Mouse (Mus musculus) limb, embryonic 13.5 days (tissue): Measurements from ENCODE around the gene Fras1. TPM values are rescaled to one million over a fixed set of nuclear protein-coding genes. Genes with fewer than 3 reads are reported as not detected.

Experiments used
- ATAC-seq: fragments of 200-750 bp; cut with Nextera tagmentation; 2 replicates; pipeline ENCODE4 v1.8.0; 2017; ENCODE audit warnings: low read depth, moderate number of reproducible peaks, moderate TSS enrichment; ENCODE audit not compliant: low FRiP score
- H3K27ac ChIP-seq: fragments of 300-500 bp; sonication (generic); 2 replicates; pipeline ENCODE4 v1.5.1; 2015; ENCODE audit warnings: inconsistent platforms, mild to moderate bottlenecking, moderate library complexity
- H3K27me3 ChIP-seq: fragments of 300-500 bp; sonication (generic); 2 replicates; pipeline ENCODE4 v1.6.1; 2015; ENCODE audit warnings: mild to moderate bottlenecking, inconsistent platforms
- H3K36me3 ChIP-seq: fragments of 300-500 bp; sonication (generic); 2 replicates; pipeline ENCODE4 v1.6.1; 2015; ENCODE audit warnings: inconsistent platforms, mild to moderate bottlenecking, moderate library complexity
- H3K4me1 ChIP-seq: fragments of 300-500 bp; sonication (generic); 2 replicates; pipeline ENCODE4 v1.6.1; 2015; ENCODE audit warnings: inconsistent platforms
- H3K4me2 ChIP-seq: fragments of 300-500 bp; sonication (generic); replicated peaks from 2 replicates; pipeline ENCODE4 v1.6.1; 2015; ENCODE audit warnings: inconsistent platforms, mild to moderate bottlenecking, moderate library complexity
- H3K4me3 ChIP-seq: fragments of 300-500 bp; sonication (generic); 2 replicates; pipeline ENCODE4 v1.5.1; 2015; ENCODE audit warnings: moderate library complexity, mild to moderate bottlenecking, inconsistent platforms
- H3K9ac ChIP-seq: fragments of 300-500 bp; sonication (generic); 2 replicates; pipeline ENCODE4 v1.6.1; 2015; ENCODE audit warnings: mild to moderate bottlenecking, inconsistent platforms
- H3K9me3 ChIP-seq: fragments of 300-500 bp; sonication (generic); 2 replicates; pipeline ENCODE4 v1.6.1; 2016; ENCODE audit warnings: inconsistent platforms
- WGBS: fragments of 180-500 bp; shearing (Covaris S2); methylation state at CpG from one replicate; pipeline ENCODE4 v1.1.7; 2015; 5-methylcytosine and 5-hydroxymethylcytosine counted together
- polyA plus RNA-seq: library from polyadenylated mRNA; unstranded; fragments of >200 nt; fragmentation: Nextera tagmentation; extraction: Ambion mirVana; gene quantifications from 2 replicates; pipeline ENCODE4 v1.2.1, GENCODE M21; 2015

Fras1 gene
- polyA plus RNA-seq, 1 experiment from 2014 or later, result 21.8 TPM

DNA sequence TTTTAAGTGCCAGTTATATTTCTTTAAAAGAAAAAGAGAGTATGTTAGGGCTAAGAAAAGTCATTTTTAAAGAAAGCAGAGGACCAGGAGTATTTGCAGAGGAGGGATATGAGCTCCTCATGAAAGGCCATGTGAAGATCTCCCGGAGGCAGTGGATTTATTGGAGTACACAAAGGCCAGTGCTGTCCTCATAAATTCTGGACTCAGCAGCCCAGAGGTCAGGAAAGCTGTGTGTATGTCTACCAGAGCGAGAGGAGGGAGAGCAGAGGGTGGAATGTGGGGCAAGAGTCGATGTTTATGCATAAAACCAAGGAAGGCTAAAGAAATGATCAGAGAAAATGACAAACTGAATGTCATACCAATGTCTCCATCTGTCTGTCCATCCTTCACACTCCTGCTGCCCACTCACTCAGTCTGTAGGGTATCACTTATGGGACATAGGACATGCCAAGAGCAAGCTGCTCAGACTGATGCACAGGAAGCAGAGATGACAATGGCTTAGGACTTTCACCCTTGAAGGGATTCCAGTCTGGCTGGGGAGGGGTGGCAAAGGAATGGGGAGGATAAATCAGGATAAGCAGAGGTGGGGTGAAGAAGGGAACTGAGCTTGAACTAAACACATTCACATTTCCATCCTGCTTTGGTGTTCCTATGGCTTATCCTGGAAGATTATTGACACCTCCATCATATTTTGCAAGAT lies 235.0 kb downstream of the Fras1 start:
- Histone ChIP-seq H3K27ac (no peak overlapping the region), H3K27me3 (no peaks in the 10 kb centered on the region), H3K4me2 (no peak overlapping the region), H3K9me3 (no peaks in the 10 kb centered on the region), H3K9ac (no peak overlapping the region), H3K36me3 (no peaks in the 10 kb centered on the region), H3K4me1 (peaks cover 11% of the 10 kb centered on the region), H3K4me3 (no peak overlapping the region)
- 46% methylated on average over 3 of the region's 3 CpGs for WGBS
- ATAC-seq, result no peak

GRCm38 (mm10) chr5:96612077-96612476 lies 238.3 kb downstream of the Fras1 start:
- Histone ChIP-seq H3K4me2 (no peak overlapping the region), H3K27me3 (no peaks in the 10 kb centered on the region), H3K27ac (no peak overlapping the region), H3K4me1 (peaks cover 11% of the 10 kb centered on the region), H3K9ac (no peak overlapping the region), H3K36me3 (no peaks in the 10 kb centered on the region), H3K4me3 (no peak overlapping the region), H3K9me3 (no peaks in the 10 kb centered on the region)
- WGBS, result 54% methylated on average over 10 of the region's 10 CpGs
- ATAC-seq, result no peak

GRCm38 (mm10) chr5:96616954-96617646 lies 243.3 kb downstream of the Fras1 start:
- WGBS, result 34% methylated on average over 6 of the region's 6 CpGs
- Histone ChIP-seq H3K9ac (no peak overlapping the region), H3K4me2 (no peak overlapping the region), H3K27me3 (no peaks in the 10 kb centered on the region), H3K36me3 (no peaks in the 10 kb centered on the region; the same call in 1 of the 2 replicates), H3K9me3 (no peaks in the 10 kb centered on the region), H3K4me3 (no peak overlapping the region), H3K27ac (peak overlapping the region; percentile 22; the same call in 1 of the 2 replicates), H3K4me1 (no peaks in the 10 kb centered on the region; the same call in 1 of the 2 replicates)
- ATAC-seq, result no peak

- H3K9me3 ChIP-seq, result no peaks in the 10 kb centered on the region
- no peak for ATAC-seq
These were observed 244.3 kb downstream of the Fras1 start for GRCm38 (mm10) chr5:96618008-96618407.

DNA sequence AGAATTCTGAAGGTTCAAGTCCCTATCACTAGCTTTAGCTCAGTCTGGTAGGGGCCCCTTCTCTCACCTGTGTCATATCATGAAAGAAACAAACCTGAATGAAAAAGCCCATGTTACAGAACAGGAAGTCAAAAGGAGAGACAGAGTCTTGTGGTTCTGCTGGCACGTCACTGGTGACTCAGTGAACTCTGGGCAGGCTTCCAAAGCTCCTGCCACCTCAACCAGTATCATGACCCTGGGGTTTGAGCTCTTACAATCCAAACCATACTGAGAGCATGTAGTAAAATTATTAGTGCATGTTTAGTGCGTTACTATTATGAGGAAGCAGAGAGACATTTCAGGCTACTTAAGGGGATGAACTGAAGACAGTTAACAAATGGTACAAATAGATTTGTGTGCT lies 246.5 kb downstream of the Fras1 start:
- WGBS, result 80% methylated on average over 2 of the region's 2 CpGs
- no peak overlapping the region for H3K9ac ChIP-seq
- H3K9me3 ChIP-seq, result no peaks in the 10 kb centered on the region
- H3K4me2 ChIP-seq, result no peak overlapping the region
- no peaks in the 10 kb centered on the region for H3K27me3 ChIP-seq
- no peak for ATAC-seq
- no peak overlapping the region for H3K27ac ChIP-seq
- no peaks in the 10 kb centered on the region; the same call in 1 of the 2 replicates for H3K36me3 ChIP-seq
- no peak overlapping the region for H3K4me3 ChIP-seq
- H3K4me1 ChIP-seq, result no peaks in the 10 kb centered on the region; the same call in 1 of the 2 replicates

More at GRCm38 (mm10) chr5:96618008-96618407, 244.3 kb downstream of the Fras1 start:
- no peak overlapping the region for H3K9ac ChIP-seq
- H3K4me3 ChIP-seq, result no peak overlapping the region
- no peaks in the 10 kb centered on the region; the same call in 1 of the 2 replicates for H3K36me3 ChIP-seq
- 54% methylated on average over 2 of the region's 2 CpGs for WGBS
- H3K4me1 ChIP-seq, result no peaks in the 10 kb centered on the region; the same call in 1 of the 2 replicates
- no peaks in the 10 kb centered on the region for H3K27me3 ChIP-seq
- H3K27ac ChIP-seq, result no peak overlapping the region
- H3K4me2 ChIP-seq, result no peak overlapping the region

DNA sequence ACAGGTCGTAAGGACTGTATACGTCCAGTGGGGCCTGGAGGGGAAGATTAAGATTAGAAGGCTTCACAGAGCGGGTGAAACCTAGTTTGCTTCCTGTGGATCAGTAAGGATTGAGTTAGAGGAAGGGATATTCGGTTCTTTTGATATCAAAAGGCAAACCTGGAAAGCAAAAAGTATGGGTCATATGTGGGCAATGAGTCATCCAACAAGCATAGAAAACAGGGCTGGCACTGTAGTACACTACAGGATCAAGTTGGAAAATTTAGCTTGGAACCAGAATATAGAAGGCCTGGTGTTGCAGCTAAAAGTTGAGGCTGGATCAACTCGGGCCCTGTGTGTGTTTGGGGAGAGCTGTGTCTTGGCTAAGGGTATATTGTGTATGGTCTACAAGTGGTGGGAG lies 246.9 kb downstream of the Fras1 start:
- H3K9ac ChIP-seq, result no peak overlapping the region
- WGBS, result 91% methylated on average over 5 of the region's 5 CpGs
- ATAC-seq, result no peak

DNA sequence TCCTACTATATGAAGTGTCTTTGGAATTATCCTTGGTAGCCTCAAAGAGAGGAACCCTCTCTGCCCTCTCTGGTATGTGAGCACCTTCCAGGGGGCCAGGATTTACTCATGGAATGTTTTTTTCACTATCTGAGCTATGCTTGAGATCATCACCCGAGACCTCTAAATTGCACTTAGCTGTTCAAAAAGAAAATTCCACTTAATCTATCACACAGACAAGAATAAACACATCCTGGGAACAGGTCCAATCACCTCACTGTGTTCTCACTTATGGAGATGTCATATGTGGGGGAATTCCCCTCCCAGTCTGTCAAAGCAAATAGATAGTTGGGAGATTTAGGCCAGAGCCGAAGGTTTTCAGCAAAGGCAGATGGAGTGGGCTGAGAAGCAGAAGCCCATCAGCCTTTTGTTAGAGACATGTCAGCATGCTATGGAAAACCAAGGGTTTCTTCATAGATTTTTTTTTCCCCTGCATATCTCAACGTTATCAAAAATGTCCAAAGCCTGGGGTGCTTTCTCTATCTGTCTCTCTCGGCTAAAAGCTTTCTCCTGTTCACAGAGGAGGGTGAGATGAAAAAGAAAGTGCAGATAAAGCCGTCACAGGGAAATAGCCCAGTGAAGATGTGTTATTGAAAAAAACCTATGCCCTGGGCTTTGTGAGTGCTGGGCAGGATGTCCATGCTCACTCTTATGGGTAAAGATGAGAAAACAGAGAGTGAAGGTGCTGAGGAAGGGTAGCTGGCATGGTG lies 249.0 kb downstream of the Fras1 start:
- H3K4me3 ChIP-seq, result no peak overlapping the region
- no peak for ATAC-seq
- no peaks in the 10 kb centered on the region for H3K27me3 ChIP-seq
- no peak overlapping the region for H3K27ac ChIP-seq
- peaks cover 2% of the 10 kb centered on the region for H3K36me3 ChIP-seq
- H3K4me1 ChIP-seq, result no peaks in the 10 kb centered on the region
- H3K9ac ChIP-seq, result no peak overlapping the region
- H3K9me3 ChIP-seq, result no peaks in the 10 kb centered on the region
- 70% methylated on average over 5 of the region's 5 CpGs for WGBS
- H3K4me2 ChIP-seq, result no peak overlapping the region

More for the DNA sequence above, 246.9 kb downstream of the Fras1 start:
- no peaks in the 10 kb centered on the region; the same call in 1 of the 2 replicates for H3K4me1 ChIP-seq
- H3K9me3 ChIP-seq, result no peaks in the 10 kb centered on the region
- no peak overlapping the region for H3K27ac ChIP-seq
- H3K4me2 ChIP-seq, result no peak overlapping the region
- no peak overlapping the region for H3K4me3 ChIP-seq
- no peaks in the 10 kb centered on the region for H3K27me3 ChIP-seq
- no peaks in the 10 kb centered on the region; the same call in 1 of the 2 replicates for H3K36me3 ChIP-seq

DNA sequence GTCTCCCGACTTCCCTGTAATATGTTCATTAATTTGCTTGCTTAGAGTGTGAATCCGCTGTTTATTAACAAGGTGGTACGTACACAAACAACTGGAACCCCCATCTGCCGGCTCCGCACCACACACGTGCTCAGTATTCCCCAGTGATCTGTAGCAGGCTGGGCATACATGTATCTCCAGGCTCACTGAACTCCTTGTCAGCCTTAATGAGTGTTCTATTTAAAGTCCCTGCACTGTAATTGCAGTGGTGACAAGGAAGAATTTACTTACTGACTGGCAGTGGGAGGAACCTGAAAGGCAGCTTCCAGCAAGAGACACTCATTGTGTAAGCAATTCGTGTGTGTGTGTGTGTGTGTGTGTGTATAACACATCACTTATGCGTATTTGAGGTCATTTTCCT lies 256.1 kb downstream of the Fras1 start:
- ATAC-seq, result no peak
- no peak overlapping the region for H3K4me2 ChIP-seq
- H3K27me3 ChIP-seq, result no peaks in the 10 kb centered on the region
- WGBS, result 70% methylated on average over 8 of the region's 8 CpGs
- no peak overlapping the region for H3K4me3 ChIP-seq
- H3K9me3 ChIP-seq, result no peaks in the 10 kb centered on the region
- H3K9ac ChIP-seq, result no peak overlapping the region
- no peak overlapping the region for H3K27ac ChIP-seq
- H3K4me1 ChIP-seq, result no peaks in the 10 kb centered on the region
- peaks cover 4% of the 10 kb centered on the region; the same call in 1 of the 2 replicates for H3K36me3 ChIP-seq

DNA sequence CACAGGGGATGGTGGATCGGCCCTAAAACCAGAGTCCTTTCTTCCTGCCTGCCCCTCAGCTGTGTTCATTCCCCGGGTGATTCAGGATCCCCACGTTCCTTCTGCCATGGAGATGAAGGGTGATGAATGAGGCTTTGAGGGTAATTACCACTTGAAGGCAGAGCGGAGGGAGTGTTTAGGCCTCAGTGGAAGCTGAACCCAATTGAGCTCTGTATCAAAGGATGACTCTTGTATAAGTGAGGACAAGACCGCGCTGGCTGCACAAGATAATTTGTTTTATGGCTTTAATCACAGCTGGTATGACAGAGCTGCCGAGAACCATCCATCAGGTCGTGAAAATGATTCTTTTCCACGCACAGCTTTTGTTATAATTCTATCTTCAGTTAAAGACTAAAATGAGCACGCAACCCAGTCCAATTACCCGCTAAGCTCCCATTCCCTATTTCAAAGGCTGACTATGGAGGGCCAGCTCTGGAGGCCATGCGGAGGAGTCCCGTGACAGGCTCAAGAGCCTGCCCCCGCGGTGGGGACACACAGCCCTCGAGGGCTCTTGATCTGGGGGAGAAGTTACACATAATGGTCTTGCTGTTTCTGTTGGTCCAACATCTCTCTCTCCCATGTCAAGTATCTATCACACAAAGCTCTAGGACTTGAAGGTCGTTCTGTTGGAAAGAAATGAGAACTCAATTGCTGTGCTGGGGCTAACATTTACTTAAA lies 261.5 kb downstream of the Fras1 start:
- WGBS, result 68% methylated on average over 17 of the region's 17 CpGs
- no peak overlapping the region for H3K4me2 ChIP-seq
- H3K27me3 ChIP-seq, result no peaks in the 10 kb centered on the region
- no peak overlapping the region for H3K27ac ChIP-seq
- H3K9ac ChIP-seq, result no peak overlapping the region
- H3K4me3 ChIP-seq, result no peak overlapping the region
- ATAC-seq, result no peak
- no peaks in the 10 kb centered on the region for H3K4me1 ChIP-seq
- H3K9me3 ChIP-seq, result no peaks in the 10 kb centered on the region
- no peaks in the 10 kb centered on the region for H3K36me3 ChIP-seq

- no peaks in the 10 kb centered on the region for H3K9me3 ChIP-seq
- no peak overlapping the region for H3K9ac ChIP-seq
- H3K27ac ChIP-seq, result no peak overlapping the region
- H3K4me1 ChIP-seq, result no peaks in the 10 kb centered on the region
- H3K4me3 ChIP-seq, result no peak overlapping the region
- H3K36me3 ChIP-seq, result no peaks in the 10 kb centered on the region
- no peak overlapping the region for H3K4me2 ChIP-seq
- 77% methylated on average over 5 of the region's 5 CpGs for WGBS
- no peak for ATAC-seq
- H3K27me3 ChIP-seq, result no peaks in the 10 kb centered on the region
These were observed 262.1 kb downstream of the Fras1 start for GRCm38 (mm10) chr5:96635866-96636265.

DNA sequence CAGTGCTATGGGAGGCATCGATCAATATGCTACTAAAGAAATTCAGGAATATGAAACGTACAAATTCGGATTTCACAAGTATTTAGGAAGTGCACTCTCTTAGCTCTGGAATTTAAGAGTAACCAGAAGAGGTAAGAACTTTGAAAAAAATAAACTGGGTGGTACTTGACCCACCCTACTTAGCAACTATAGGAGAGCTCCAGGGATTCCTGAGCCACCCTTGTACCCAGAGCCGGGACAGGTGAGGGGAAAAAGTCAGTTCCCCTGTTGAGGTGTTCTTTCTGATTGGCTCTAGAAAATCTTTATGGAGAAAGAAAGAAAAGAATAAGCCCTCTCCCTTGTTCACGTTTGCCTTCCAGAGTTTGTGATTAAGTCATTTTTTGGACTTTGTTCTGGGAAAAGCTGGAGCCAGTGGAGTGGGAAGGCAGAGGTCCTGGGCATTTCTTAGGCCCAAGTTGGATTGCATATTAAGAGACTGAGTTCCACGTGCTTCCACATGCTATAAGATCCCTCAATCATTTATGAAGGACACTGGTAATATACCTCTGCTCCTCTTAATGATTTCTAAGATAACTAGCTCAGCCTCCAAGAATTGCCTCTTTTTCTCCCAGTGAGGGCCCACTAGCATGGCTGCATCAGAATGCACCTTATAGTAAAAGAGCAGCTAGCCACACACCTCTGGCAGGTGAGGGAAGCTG lies 265.6 kb downstream of the Fras1 start:
- 85% methylated on average over 6 of the region's 6 CpGs for WGBS
- Histone ChIP-seq H3K4me2 (no peak overlapping the region), H3K27ac (no peak overlapping the region), H3K4me1 (no peaks in the 10 kb centered on the region), H3K36me3 (no peaks in the 10 kb centered on the region; the same call in 1 of the 2 replicates), H3K9me3 (no peaks in the 10 kb centered on the region), H3K27me3 (no peaks in the 10 kb centered on the region), H3K9ac (no peak overlapping the region), H3K4me3 (no peak overlapping the region)
- ATAC-seq, result no peak
